Mouse (Mus musculus): ENCODE data around the gene Cby1.

DNA sequence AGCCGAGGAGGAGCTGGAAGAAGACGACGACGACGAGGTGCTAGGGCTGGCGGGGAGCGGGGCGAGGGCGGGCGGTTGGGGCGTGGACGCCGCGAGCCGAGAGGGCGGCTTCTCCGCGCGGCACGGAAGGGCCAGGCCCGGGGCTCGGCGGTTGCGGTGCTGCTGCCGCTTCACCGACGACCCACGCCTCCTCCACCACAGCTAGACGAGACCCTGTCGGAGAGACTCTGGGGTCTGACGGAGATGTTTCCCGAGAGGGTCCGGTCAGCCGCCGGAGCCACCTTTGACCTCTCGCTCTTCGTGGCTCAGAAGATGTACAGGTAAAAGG is 11.9 kb downstream of the Cby1 start:
- TF ChIP-seq POLR2A (IDR thresholded peaks at IDR 0.05; ENCODE audit: borderline replicate concordance, control insufficient read depth, low read depth, low read length) (no peak), CTCF (IDR thresholded peaks at IDR 0.05; ENCODE audit: control insufficient read depth, insufficient read depth, low read length) (no peak)

Measured in bone marrow, adult 2 months (tissue).